Mouse (Mus musculus) neural tube, embryonic 13.5 days (tissue): ENCODE measurements around the gene Fam133b. TPM values are rescaled to one million over a fixed set of nuclear protein-coding genes. Genes with fewer than 3 reads are reported as not detected.

Experiments used
- ATAC-seq: fragments of 200-750 bp; cut with Nextera tagmentation; 2 replicates; pipeline ENCODE4 v1.8.0; 2017; ENCODE audit warnings: low read depth, mild to moderate bottlenecking, moderate TSS enrichment, moderate library complexity
- H3K27ac ChIP-seq: fragments of 300-500 bp; sonication (generic); replicated peaks from 2 replicates; pipeline ENCODE4 v1.5.1; 2015; ENCODE audit warnings: moderate library complexity, mild to moderate bottlenecking, inconsistent platforms
- H3K27me3 ChIP-seq: fragments of 300-500 bp; sonication (generic); 2 replicates; pipeline ENCODE4 v1.6.1; 2015; ENCODE audit warnings: mild to moderate bottlenecking, inconsistent platforms
- H3K36me3 ChIP-seq: fragments of 300-500 bp; sonication (generic); 2 replicates; pipeline ENCODE4 v1.6.1; 2015; ENCODE audit warnings: mild to moderate bottlenecking, inconsistent platforms
- H3K4me1 ChIP-seq: fragments of 300-500 bp; sonication (generic); replicated peaks from 2 replicates; pipeline ENCODE4 v1.6.1; 2015; ENCODE audit warnings: inconsistent platforms
- H3K4me2 ChIP-seq: fragments of 300-500 bp; sonication (generic); 2 replicates; pipeline ENCODE4 v1.6.1; 2015; ENCODE audit warnings: inconsistent platforms, mild to moderate bottlenecking, moderate library complexity
- H3K4me3 ChIP-seq: fragments of 300-500 bp; sonication (generic); 2 replicates; pipeline ENCODE4 v1.5.1; 2015; ENCODE audit warnings: mild to moderate bottlenecking, inconsistent platforms
- H3K9ac ChIP-seq: fragments of 300-500 bp; sonication (generic); 2 replicates; pipeline ENCODE4 v1.6.1; 2015; ENCODE audit warnings: moderate library complexity, mild to moderate bottlenecking, inconsistent platforms
- H3K9me3 ChIP-seq: fragments of 300-500 bp; sonication (generic); 2 replicates; pipeline ENCODE4 v1.6.1; 2016; ENCODE audit warnings: inconsistent platforms
- WGBS: fragments of 180-500 bp; shearing (Covaris S2); methylation state at CpG from one replicate; pipeline ENCODE4 v1.1.7; 2015; 5-methylcytosine and 5-hydroxymethylcytosine counted together
- polyA plus RNA-seq: library from polyadenylated mRNA; unstranded; fragments of >200 nt; fragmentation: Nextera tagmentation; extraction: Ambion mirVana; gene quantifications from 2 replicates; pipeline ENCODE4 v1.2.1, GENCODE M21; 2015

The Fam133b gene
- polyA plus RNA-seq, 1 experiment from 2014 or later: 24.3 TPM

DNA sequence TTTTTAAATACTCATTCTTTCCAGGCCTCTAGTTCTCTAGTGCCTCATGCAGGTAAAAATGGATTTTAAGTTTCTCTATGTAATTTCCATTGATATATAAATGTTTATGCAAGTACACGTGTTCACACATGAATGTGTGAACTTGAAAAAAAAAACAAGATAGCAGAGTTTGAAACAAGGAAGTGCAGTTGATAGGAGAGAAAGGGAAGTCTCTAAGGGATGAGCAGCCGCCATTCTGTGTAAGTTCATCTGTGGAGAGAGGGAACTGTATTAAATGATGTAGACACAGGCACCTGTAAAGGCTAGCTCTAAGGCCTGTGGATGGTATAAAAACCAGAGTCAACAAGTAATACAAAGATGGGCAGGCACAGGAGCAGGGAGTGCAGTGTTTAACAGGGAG is 38.1 kb upstream of the Fam133b start:
- no peak for ATAC-seq

DNA sequence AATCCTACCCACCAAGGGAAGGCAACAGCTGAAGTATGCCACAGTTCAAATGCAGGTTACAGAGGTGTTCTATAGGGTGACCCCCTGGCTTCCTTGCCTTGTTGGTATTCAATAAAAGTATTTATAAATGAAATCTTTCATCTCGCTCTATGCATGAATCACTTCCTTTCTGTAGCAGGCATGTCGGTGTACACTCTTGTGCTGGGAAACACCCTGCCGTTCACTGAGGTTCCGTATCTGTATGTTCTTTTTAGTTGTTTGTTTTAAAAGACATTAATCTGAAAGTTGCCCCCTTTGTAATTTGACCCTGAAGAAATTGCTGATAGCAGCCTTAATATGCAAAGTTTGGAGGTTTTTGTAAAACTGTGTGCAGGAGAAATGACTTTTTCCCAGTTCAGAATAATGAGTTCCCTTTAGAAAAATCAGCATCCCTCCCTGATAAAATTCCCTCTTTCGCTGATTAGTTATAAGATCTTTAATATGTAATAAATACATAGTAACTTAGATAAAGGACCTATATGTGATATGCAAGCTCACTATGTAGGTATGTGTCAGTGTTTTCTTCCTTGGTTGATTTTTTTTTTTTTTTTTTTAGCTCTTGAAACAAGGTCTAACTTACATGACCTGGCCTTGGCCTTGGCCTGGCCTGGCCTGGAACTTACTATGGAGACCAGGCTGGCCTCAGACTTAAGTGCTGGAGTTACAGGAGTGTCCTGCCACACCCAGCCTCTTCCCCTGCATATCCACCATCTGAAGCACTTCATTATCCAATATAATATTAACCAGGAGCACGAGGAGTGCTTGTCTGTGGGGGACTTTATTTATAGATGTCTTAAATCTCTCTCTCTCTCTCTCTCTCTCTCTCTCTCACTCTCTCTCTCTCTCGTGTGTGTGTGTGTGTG is 34.9 kb upstream of the Fam133b start:
- Histone ChIP-seq H3K9ac (no peak overlapping the region), H3K27ac (no peak overlapping the region), H3K4me1 (0 out of 2 replicates have a peak, but pooled peaks cover 4% of the 10 kb centered on the region), H3K9me3 (no peaks in the 10 kb centered on the region), H3K27me3 (no peaks in the 10 kb centered on the region), H3K4me3 (no peak overlapping the region), H3K36me3 (no peaks in the 10 kb centered on the region), H3K4me2 (no peak overlapping the region)
- WGBS: 77% methylated on average over 7 of the region's 7 CpGs
- ATAC-seq: no peak

More for the DNA sequence above, 38.1 kb upstream of the Fam133b start:
- H3K27ac ChIP-seq: no peak overlapping the region
- peaks cover 22% of the 10 kb centered on the region for H3K4me1 ChIP-seq
- H3K9ac ChIP-seq: no peak overlapping the region
- H3K27me3 ChIP-seq: no peaks in the 10 kb centered on the region
- no peaks in the 10 kb centered on the region for H3K36me3 ChIP-seq
- H3K4me3 ChIP-seq: no peak overlapping the region
- WGBS: 75% methylated on average over 2 of the region's 2 CpGs
- no peak overlapping the region for H3K4me2 ChIP-seq
- no peaks in the 10 kb centered on the region for H3K9me3 ChIP-seq

DNA sequence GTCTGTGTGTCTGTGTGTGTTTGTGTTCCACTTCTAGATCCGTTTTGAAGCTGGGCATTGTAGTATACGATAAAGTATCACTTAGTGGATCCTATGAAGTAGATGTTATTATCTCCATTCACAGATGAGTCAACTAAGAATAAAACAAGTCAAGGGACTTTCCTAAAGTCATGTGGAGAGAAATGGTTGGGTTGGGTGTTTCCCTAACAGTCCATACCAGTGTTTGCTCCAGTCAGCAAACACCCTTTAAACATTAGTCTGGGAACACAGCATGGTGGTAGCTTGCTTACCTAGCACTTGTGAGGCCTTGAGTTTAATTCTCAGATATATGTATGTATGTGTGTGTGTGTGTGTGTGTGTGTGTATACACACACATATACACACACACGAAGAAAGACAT is 34.1 kb upstream of the Fam133b start:
- ATAC-seq: no peak
- H3K4me2 ChIP-seq: no peak overlapping the region

DNA sequence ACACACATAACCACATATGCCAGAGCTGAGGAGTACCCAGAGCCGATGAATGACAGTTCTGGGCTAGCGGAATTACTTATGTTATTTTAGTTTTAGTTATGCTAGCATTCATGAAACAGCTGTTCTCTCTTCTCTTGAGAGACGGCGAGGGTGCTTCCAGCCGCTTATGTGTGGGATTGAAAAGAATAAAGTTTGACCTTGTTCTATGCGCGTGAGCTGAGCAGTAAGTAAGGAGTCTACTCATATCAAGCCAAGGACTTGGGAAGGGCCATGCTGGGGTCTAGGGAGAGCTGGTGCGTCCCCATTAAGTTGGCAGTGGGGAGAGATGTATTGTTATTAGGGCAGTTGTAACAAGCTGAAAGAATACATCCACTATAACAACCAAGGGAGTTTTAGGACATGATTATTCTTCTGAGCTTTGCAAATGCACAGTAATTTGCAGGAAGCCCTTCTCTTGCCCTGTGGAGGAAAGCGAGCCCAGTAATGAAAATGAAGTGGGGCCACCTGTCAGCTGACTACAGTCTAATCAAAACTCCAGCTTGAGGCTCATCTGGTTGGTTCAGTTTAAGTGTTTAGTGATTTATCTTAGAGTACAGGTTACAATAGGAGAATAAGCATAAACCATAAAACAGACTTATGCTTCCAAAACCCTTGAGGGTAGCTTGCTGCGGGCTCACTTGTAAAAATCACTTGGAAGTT is 32.4 kb upstream of the Fam133b start:
- Histone ChIP-seq H3K4me3 (no peak overlapping the region), H3K9me3 (no peaks in the 10 kb centered on the region), H3K9ac (no peak overlapping the region), H3K4me1 (0 out of 2 replicates have a peak, but pooled peaks cover 5% of the 10 kb centered on the region), H3K4me2 (no peak overlapping the region), H3K27ac (no peak overlapping the region), H3K27me3 (no peaks in the 10 kb centered on the region), H3K36me3 (no peaks in the 10 kb centered on the region)
- 80% methylated on average over 10 of the region's 10 CpGs for WGBS
- ATAC-seq: 0 out of 2 replicates have a peak, but pooled peaks have one; percentile 25

More for the DNA sequence above, 34.1 kb upstream of the Fam133b start:
- H3K27ac ChIP-seq: no peak overlapping the region
- H3K9me3 ChIP-seq: no peaks in the 10 kb centered on the region
- WGBS: 92% methylated on average over 3 of the region's 3 CpGs
- no peak overlapping the region for H3K4me3 ChIP-seq
- no peaks in the 10 kb centered on the region for H3K27me3 ChIP-seq
- no peak overlapping the region for H3K9ac ChIP-seq
- H3K36me3 ChIP-seq: no peaks in the 10 kb centered on the region
- H3K4me1 ChIP-seq: 0 out of 2 replicates have a peak, but pooled peaks cover 4% of the 10 kb centered on the region

DNA sequence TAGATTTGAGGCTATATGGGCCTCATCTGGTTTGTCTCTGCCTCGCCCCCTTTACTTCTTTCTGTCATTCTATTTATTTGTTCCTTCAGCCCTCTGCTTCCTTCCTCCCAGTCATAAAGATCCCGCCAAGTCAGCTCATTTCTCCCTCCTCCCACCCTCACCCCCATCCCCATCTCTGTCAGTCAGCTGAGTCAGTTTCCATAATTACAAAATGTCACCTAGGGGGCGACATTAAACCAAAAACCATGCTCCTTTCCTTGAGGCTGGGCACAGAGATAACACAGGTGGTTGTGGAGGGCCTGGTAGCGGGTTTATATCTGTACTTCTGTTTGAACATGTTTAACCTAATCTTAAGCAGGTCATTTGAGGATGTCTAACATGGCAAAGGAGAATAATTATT is 31.0 kb upstream of the Fam133b start:
- Histone ChIP-seq H3K9me3 (no peaks in the 10 kb centered on the region), H3K36me3 (no peaks in the 10 kb centered on the region), H3K27me3 (no peaks in the 10 kb centered on the region), H3K9ac (no peak overlapping the region), H3K27ac (no peak overlapping the region), H3K4me1 (peaks cover 13% of the 10 kb centered on the region; the same call in 1 of the 2 replicates), H3K4me3 (no peak overlapping the region), H3K4me2 (no peak overlapping the region)
- WGBS: 56% methylated on average over 4 of the region's 4 CpGs
- no peak for ATAC-seq

DNA sequence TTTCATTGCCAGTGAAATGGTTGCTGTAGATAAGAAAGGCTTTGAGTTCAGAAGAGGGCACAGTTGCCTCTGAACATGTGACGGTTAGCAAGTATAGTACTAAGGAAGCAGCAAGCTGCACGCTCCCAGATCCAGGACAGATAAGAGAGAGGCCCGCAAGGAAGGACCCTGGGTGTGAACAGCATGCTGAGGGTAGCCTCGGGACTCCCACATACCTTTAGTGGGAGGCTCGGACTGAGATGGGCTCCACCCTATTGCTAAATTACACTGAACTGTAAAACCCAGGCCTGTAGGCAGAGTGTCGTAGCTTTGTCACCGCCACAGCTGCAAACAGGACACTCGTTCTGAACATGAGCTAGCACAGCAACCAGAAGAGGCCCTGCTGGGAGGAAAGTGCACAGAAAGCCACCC is 28.7 kb upstream of the Fam133b start:
- WGBS: 59% methylated on average over 8 of the region's 8 CpGs
- no peak for ATAC-seq
- H3K9ac ChIP-seq: no peak overlapping the region

DNA sequence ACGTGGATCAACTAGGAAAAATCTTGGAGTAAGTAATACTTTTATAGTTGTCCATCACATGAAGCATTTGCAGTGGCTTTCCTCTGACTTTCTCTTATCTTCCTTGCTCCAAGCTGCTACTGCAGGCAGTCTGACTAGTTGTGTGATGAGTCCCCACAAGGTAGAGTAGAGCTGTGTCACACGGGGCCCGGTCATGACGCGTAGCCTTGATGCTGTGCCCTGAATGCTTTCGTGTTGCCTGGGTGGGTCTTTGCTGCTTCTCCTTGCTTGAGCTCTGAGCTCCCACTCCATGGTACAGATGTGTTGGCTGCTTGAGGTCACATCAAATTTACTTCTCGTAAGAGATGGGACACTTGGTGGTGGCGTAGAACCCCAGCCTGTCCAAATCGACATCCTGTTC is 28.2 kb upstream of the Fam133b start:
- ATAC-seq: no peak
- Histone ChIP-seq H3K4me2 (no peak overlapping the region), H3K9me3 (no peaks in the 10 kb centered on the region), H3K27me3 (no peaks in the 10 kb centered on the region), H3K9ac (no peak overlapping the region), H3K27ac (no peak overlapping the region), H3K4me3 (no peak overlapping the region), H3K4me1 (peaks cover 13% of the 10 kb centered on the region; the same call in 1 of the 2 replicates), H3K36me3 (no peaks in the 10 kb centered on the region)
- 92% methylated on average over 9 of the region's 9 CpGs for WGBS

More for the DNA sequence above, 28.7 kb upstream of the Fam133b start:
- H3K4me2 ChIP-seq: no peak overlapping the region
- no peaks in the 10 kb centered on the region for H3K36me3 ChIP-seq
- H3K27ac ChIP-seq: no peak overlapping the region
- H3K9me3 ChIP-seq: no peaks in the 10 kb centered on the region
- no peaks in the 10 kb centered on the region for H3K27me3 ChIP-seq
- H3K4me3 ChIP-seq: no peak overlapping the region
- H3K4me1 ChIP-seq: peaks cover 13% of the 10 kb centered on the region; the same call in 1 of the 2 replicates

DNA sequence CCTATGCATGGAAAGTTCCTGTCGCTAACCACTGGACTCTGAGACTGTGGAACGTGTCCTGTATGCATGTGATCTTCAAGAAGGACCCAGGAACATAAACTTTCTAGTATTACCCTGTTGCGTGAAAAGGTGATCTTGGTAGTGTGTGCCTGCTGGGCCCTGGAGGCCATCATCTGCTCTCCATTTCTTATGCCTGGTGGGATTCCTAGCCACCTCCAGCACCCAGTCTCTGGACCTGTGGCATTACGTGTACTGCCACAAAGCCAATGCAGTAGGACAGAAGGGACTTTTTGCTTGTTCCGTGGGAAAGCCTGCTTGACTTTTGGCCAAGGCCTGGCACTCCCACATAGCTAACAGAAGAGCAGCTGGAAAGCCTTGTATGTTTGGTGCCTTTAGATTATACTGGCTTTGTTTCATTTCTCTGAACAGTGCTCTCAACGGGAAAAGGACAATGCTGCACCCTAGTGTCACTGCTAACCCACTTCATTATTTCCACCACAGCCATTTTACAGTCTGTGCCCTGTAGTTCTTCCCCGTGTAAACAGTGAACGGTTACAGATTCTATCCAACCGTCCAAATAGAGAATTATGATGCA is 27.1 kb upstream of the Fam133b start:
- WGBS: 61% methylated on average over 9 of the region's 9 CpGs

DNA sequence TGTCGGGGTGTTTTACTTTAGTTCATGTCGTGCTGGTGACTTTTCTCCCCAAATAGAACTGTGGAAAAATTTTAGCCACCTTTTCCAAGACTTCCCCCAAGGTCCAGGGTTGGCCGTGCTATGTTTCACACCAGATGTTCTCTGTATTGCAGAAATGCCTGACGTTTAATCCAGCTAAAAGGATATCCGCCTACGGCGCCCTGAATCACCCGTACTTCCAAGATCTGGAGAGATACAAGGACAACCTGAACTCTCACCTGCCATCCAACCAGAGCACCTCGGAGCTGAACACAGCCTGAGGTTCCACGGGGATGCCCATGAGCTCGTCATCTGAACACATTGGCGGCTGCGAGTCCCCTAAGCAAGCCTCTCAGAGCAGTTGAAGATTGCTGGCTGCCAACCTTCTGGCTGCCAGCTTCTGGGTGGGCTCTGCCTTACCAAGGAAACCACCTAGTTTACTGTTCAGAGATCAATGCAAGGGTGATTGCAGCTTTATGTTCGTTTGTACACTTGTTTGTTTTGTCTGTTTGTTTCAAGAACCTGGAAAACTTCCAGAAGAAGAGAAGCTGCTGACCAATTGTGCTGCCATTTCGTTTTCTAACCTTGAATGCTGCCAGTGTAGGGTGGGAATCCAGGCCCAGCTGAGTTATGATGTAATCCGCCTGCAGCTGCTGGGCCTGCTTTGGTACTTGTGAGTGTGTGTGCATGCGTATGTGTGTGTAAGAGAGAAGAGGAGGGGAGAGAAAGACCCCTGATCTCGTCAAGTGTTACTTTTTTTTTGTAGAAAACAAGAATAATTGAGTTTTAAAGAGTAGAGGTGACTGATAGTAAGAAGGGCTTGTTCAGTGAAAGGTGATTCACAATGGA is 22.9 kb upstream of the Fam133b start:
- Histone ChIP-seq H3K9me3 (no peaks in the 10 kb centered on the region), H3K4me3 (no peak overlapping the region), H3K27me3 (no peaks in the 10 kb centered on the region), H3K27ac (no peak overlapping the region), H3K36me3 (no peaks in the 10 kb centered on the region), H3K4me1 (peaks cover 9% of the 10 kb centered on the region; the same call in 1 of the 2 replicates), H3K4me2 (no peak overlapping the region), H3K9ac (no peak overlapping the region)
- ATAC-seq: no peak
- 88% methylated on average over 18 of the region's 18 CpGs for WGBS

More for the DNA sequence above, 27.1 kb upstream of the Fam133b start:
- ATAC-seq: peak; percentile 86
- H3K27ac ChIP-seq: no peak overlapping the region
- H3K36me3 ChIP-seq: no peaks in the 10 kb centered on the region
- H3K4me2 ChIP-seq: no peak overlapping the region
- peaks cover 13% of the 10 kb centered on the region; the same call in 1 of the 2 replicates for H3K4me1 ChIP-seq
- H3K9me3 ChIP-seq: no peaks in the 10 kb centered on the region
- H3K9ac ChIP-seq: no peak overlapping the region
- H3K27me3 ChIP-seq: no peaks in the 10 kb centered on the region
- no peak overlapping the region for H3K4me3 ChIP-seq

DNA sequence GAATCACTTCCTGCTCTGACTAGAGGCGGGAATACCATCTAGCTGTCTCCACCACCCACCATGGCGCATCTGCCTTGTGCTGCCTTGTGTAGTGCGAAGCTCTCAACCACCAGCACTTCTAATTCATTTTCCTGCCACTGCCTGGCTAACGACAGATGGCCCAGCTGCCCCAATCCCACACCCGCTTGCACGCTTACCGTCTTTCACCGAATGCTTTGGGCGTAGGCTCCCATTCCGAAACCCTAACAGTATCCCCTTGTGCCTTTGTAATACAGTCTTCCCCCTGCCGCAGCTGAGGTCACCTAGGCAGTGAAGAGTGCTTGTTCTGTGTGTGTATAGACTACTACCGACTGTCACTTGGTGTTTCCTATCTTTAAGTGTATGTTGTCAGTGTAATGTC is 21.9 kb upstream of the Fam133b start:
- 76% methylated on average over 12 of the region's 12 CpGs for WGBS

DNA sequence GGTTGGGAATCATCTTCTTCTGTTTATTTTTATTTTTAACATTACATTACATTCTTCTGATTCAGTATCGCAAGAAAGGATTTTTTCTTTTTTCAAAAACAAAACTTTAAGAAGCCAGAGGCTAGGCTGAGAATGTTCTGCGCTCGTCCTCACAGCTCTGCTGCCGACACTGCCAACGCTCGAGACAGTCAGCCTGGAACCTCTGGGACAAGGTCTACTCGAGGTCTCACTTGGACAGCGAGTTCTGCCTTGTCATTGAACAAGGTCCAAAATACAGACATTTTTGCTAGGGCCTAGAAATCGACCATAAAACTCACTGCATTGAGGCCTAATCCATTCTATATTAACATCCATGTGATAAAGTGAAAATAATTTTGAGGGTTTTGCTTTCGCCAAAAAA is 20.8 kb upstream of the Fam133b start:
- no peaks in the 10 kb centered on the region for H3K4me1 ChIP-seq
- H3K27me3 ChIP-seq: no peaks in the 10 kb centered on the region
- H3K27ac ChIP-seq: no peak overlapping the region
- no peak overlapping the region for H3K4me3 ChIP-seq
- ATAC-seq: no peak
- no peaks in the 10 kb centered on the region for H3K9me3 ChIP-seq
- H3K4me2 ChIP-seq: no peak overlapping the region
- 94% methylated on average over 10 of the region's 10 CpGs for WGBS
- H3K36me3 ChIP-seq: no peaks in the 10 kb centered on the region
- H3K9ac ChIP-seq: no peak overlapping the region

More for the DNA sequence above, 21.9 kb upstream of the Fam133b start:
- peaks cover 3% of the 10 kb centered on the region; the same call in 1 of the 2 replicates for H3K4me1 ChIP-seq
- H3K27me3 ChIP-seq: no peaks in the 10 kb centered on the region
- H3K4me2 ChIP-seq: no peak overlapping the region
- H3K4me3 ChIP-seq: no peak overlapping the region
- no peak overlapping the region for H3K27ac ChIP-seq
- H3K9ac ChIP-seq: no peak overlapping the region
- no peak for ATAC-seq
- H3K9me3 ChIP-seq: no peaks in the 10 kb centered on the region
- H3K36me3 ChIP-seq: no peaks in the 10 kb centered on the region
